Mouse (Mus musculus): ENCODE data around the gene Uhrf1bp1l.

DNA sequence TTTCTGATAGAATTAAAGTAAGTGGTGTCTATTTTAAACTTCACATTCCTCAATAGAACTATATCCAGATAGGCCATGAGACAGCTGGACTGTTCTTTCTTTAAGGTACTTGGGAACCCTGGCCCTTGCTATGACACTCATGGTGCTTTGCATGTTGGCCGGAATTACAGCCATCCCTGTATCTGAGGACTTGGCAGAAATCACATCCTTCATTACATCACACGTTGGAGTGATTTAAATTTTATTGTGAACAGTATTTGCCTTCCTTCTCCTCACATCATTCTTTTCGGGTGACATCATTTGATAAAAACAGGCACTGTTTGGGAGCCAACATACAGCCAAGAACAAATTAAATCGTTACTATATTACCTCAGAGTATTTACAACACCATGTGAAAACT, 74.4 kb downstream of the Uhrf1bp1l start:
- TF ChIP-seq CTCF (IDR thresholded peaks at IDR 0.05; ENCODE audit: low read depth, low read length) (no peak), GATA1 (IDR thresholded peaks at IDR 0.05; ENCODE audit: borderline replicate concordance, low read length) (no peak), POLR2AphosphoS5 (IDR thresholded peaks at IDR 0.05; ENCODE audit: insufficient replicate concordance, low read depth, low read length) (no peak), TAL1 (conservative IDR thresholded peaks at IDR 0.05; ENCODE audit: low read depth, low read length) (no peak)
